Mouse (Mus musculus) heart, embryonic 16.5 days (tissue): ENCODE data around the gene Hsd17b1. TPM values are rescaled to one million over a fixed set of nuclear protein-coding genes. Genes with fewer than 3 reads are reported as not detected.

ENCODE experiments used
- ATAC-seq: fragments of 200-750 bp; cut with Nextera tagmentation; replicated peaks from 2 replicates; pipeline ENCODE4 v1.8.0; 2017; ENCODE audit warnings: moderate number of reproducible peaks; ENCODE audit not compliant: insufficient read depth, low FRiP score; ENCODE audit errors: extremely low read depth
- H3K27ac ChIP-seq: fragments of 300-500 bp; sonication (generic); 2 replicates; pipeline ENCODE4 v1.5.1; 2014; ENCODE audit warnings: mild to moderate bottlenecking, low read length, control low read depth, moderate library complexity
- H3K27me3 ChIP-seq: fragments of 300-500 bp; sonication (generic); 2 replicates; pipeline ENCODE4 v1.6.1; 2014; ENCODE audit warnings: low read length, mixed read lengths; ENCODE audit not compliant: control insufficient read depth, insufficient read depth
- H3K36me3 ChIP-seq: fragments of 300-500 bp; sonication (generic); 2 replicates; pipeline ENCODE4 v1.6.1; 2014; ENCODE audit not compliant: control insufficient read depth, insufficient read depth
- H3K4me1 ChIP-seq: fragments of 300-500 bp; sonication (generic); 2 replicates; pipeline ENCODE4 v1.6.1; 2014; ENCODE audit warnings: low read length, mixed read lengths; ENCODE audit not compliant: control insufficient read depth, insufficient read depth
- H3K4me2 ChIP-seq: fragments of 300-500 bp; sonication (generic); 2 replicates; pipeline ENCODE4 v1.6.1; 2014; ENCODE audit warnings: low read depth, mild to moderate bottlenecking, control low read depth, low read length
- H3K4me3 ChIP-seq: fragments of 300-500 bp; sonication (generic); 2 replicates; pipeline ENCODE4 v1.5.1; 2014; ENCODE audit warnings: mild to moderate bottlenecking, control low read depth, low read length
- H3K9ac ChIP-seq: fragments of 300-500 bp; sonication (generic); 2 replicates; pipeline ENCODE4 v1.6.1; 2014; ENCODE audit warnings: low read length, control low read depth
- H3K9me3 ChIP-seq: fragments of 300-500 bp; sonication (generic); replicated peaks from 2 replicates; pipeline ENCODE4 v1.6.1; 2016; ENCODE audit warnings: low read length; ENCODE audit not compliant: control insufficient read depth
- WGBS: fragments of 180-500 bp; shearing (Covaris S2); extraction: QIAGEN DNeasy Blood & Tissue Kit; methylation state at CpG from one replicate; pipeline ENCODE4 v1.1.7; 2014; 5-methylcytosine and 5-hydroxymethylcytosine counted together
- polyA plus RNA-seq: library from polyadenylated mRNA; unstranded; fragments of >200 nt; fragmentation: Nextera tagmentation; extraction: Ambion mirVana; gene quantifications from 2 replicates; pipeline ENCODE4 v1.2.1, GENCODE M21; 2015

Gene Hsd17b1
- polyA plus RNA-seq, 1 experiment from 2014 or later: 0.28 TPM

GRCm38 (mm10) chr11:101063676-101064327 lies 14.4 kb upstream of the Hsd17b1 start:
- Histone ChIP-seq H3K4me3 (no peak overlapping the region), H3K4me2 (peak overlapping the region; percentile 31)
- WGBS: 2% methylated on average over 12 of the region's 12 CpGs

GRCm38 (mm10) chr11:101064462-101064861 lies 13.7 kb upstream of the Hsd17b1 start:
- peak overlapping the region; percentile 95 for H3K27ac ChIP-seq
- no peaks in the 10 kb centered on the region for H3K36me3 ChIP-seq
- peak overlapping the region; percentile 67 for H3K9ac ChIP-seq
- H3K4me2 ChIP-seq: peak overlapping the region; percentile 31; the same call in 1 of the 2 replicates
- H3K27me3 ChIP-seq: no peaks in the 10 kb centered on the region
- H3K4me1 ChIP-seq: peaks cover 72% of the 10 kb centered on the region
- no peak for ATAC-seq
- H3K9me3 ChIP-seq: no peaks in the 10 kb centered on the region
- H3K4me3 ChIP-seq: no peak overlapping the region
- 55% methylated on average over 4 of the region's 4 CpGs for WGBS

More at GRCm38 (mm10) chr11:101063676-101064327, 14.4 kb upstream of the Hsd17b1 start:
- H3K27ac ChIP-seq: peak overlapping the region; percentile 95
- peak; percentile 80 for ATAC-seq
- peaks cover 76% of the 10 kb centered on the region for H3K4me1 ChIP-seq
- no peaks in the 10 kb centered on the region for H3K36me3 ChIP-seq
- peak overlapping the region; percentile 67 for H3K9ac ChIP-seq
- H3K27me3 ChIP-seq: no peaks in the 10 kb centered on the region
- H3K9me3 ChIP-seq: no peaks in the 10 kb centered on the region

GRCm38 (mm10) chr11:101065002-101065401 lies 13.2 kb upstream of the Hsd17b1 start:
- no peaks in the 10 kb centered on the region for H3K27me3 ChIP-seq
- H3K4me1 ChIP-seq: peaks cover 66% of the 10 kb centered on the region
- peak overlapping the region; percentile 95 for H3K27ac ChIP-seq
- 80% methylated on average over 9 of the region's 9 CpGs for whole genome bisulfite sequencing
- no peak overlapping the region for H3K4me3 ChIP-seq
- ATAC-seq: no peak
- no peaks in the 10 kb centered on the region for H3K36me3 ChIP-seq
- 0 out of 2 replicates have a peak overlapping the region, but pooled peaks have one; percentile 10 for H3K9ac ChIP-seq
- no peak overlapping the region for H3K4me2 ChIP-seq
- H3K9me3 ChIP-seq: no peaks in the 10 kb centered on the region

GRCm38 (mm10) chr11:101066549-101067412 lies 11.4 kb upstream of the Hsd17b1 start:
- peak overlapping the region; percentile 69 for H3K4me2 ChIP-seq
- peak overlapping the region; percentile 39 for H3K4me3 ChIP-seq
- peak overlapping the region; percentile 59 for H3K9ac ChIP-seq
- H3K9me3 ChIP-seq: no peaks in the 10 kb centered on the region
- peaks cover 56% of the 10 kb centered on the region for H3K4me1 ChIP-seq
- ATAC-seq: no peak
- H3K27me3 ChIP-seq: no peaks in the 10 kb centered on the region
- H3K36me3 ChIP-seq: no peaks in the 10 kb centered on the region
- 0 out of 2 replicates have a peak overlapping the region, but pooled peaks have one; percentile 26 for H3K27ac ChIP-seq
- WGBS: 17% methylated on average over 18 of the region's 18 CpGs

- WGBS: 3% methylated on average over 35 of the region's 35 CpGs
- Histone ChIP-seq H3K36me3 (no peaks in the 10 kb centered on the region), H3K9ac (peak within 1 kb of the TSS; percentile 87), H3K4me3 (peak within 1 kb of the TSS; percentile 89), H3K27me3 (0 out of 2 replicates have a peak, but pooled peaks cover 2% of the 10 kb centered on the region), H3K27ac (peak within 1 kb of the TSS; percentile 47), H3K9me3 (no peaks in the 10 kb centered on the region), H3K4me2 (peak within 1 kb of the TSS; percentile 98), H3K4me1 (peaks cover 28% of the 10 kb centered on the region)
- peak; percentile 87 for ATAC-seq
Observed at GRCm38 (mm10) chr11:101069391-101070188, 8.6 kb upstream of the Hsd17b1 start, which contains the start of gene Naglu. TSS of gene Naglu (plus strand) at chr11:101070012.

GRCm38 (mm10) chr11:101070189-101070527 lies 8.1 kb upstream of the Hsd17b1 start:
- Histone ChIP-seq H3K36me3 (no peaks in the 10 kb centered on the region), H3K4me2 (peak overlapping the region; percentile 98), H3K9ac (peak overlapping the region; percentile 87), H3K27ac (peak overlapping the region; percentile 47; the same call in 1 of the 2 replicates), H3K4me1 (peaks cover 22% of the 10 kb centered on the region), H3K4me3 (peak overlapping the region; percentile 89), H3K27me3 (0 out of 2 replicates have a peak, but pooled peaks cover 2% of the 10 kb centered on the region), H3K9me3 (no peaks in the 10 kb centered on the region)
- 0% methylated on average over 28 of the region's 36 CpGs for WGBS
- ATAC-seq: peak; percentile 49

GRCm38 (mm10) chr11:101070987-101071386 lies 7.2 kb upstream of the Hsd17b1 start:
- no peak overlapping the region for H3K9ac ChIP-seq
- no peaks in the 10 kb centered on the region for H3K9me3 ChIP-seq
- no peak overlapping the region for H3K4me2 ChIP-seq
- H3K27ac ChIP-seq: no peak overlapping the region
- no peaks in the 10 kb centered on the region for H3K36me3 ChIP-seq
- 75% methylated on average over 6 of the region's 6 CpGs for WGBS
- no peak for ATAC-seq
- H3K4me1 ChIP-seq: peaks cover 21% of the 10 kb centered on the region
- 0 out of 2 replicates have a peak, but pooled peaks cover 2% of the 10 kb centered on the region for H3K27me3 ChIP-seq
- H3K4me3 ChIP-seq: no peak overlapping the region

- no peaks in the 10 kb centered on the region for H3K9me3 ChIP-seq
- H3K27me3 ChIP-seq: peaks cover 2% of the 10 kb centered on the region; the same call in 1 of the 2 replicates
- H3K4me3 ChIP-seq: no peak overlapping the region
- H3K36me3 ChIP-seq: peaks cover 3% of the 10 kb centered on the region; the same call in 1 of the 2 replicates
- no peak overlapping the region for H3K9ac ChIP-seq
- 72% methylated on average over 14 of the region's 14 CpGs for WGBS
- ATAC-seq: no peak
- peaks cover 13% of the 10 kb centered on the region for H3K4me1 ChIP-seq
- H3K27ac ChIP-seq: no peak overlapping the region
- H3K4me2 ChIP-seq: no peak overlapping the region
Observed at GRCm38 (mm10) chr11:101071810-101072428, 6.3 kb upstream of the Hsd17b1 start.
